Mouse (Mus musculus) yolk sac, embryonic 10.5 days (tissue): Measurements from ENCODE around the gene Nap1l5.
"Not testable (repeated sequence)": the region's sequence is repeated elsewhere in the genome, so short reads cannot be mapped to it uniquely, and the experiment has no call there.

Source experiments
- DNase-seq: peaks from one replicate; pipeline ENCODE4 v3.0.0-alpha.2; 2017; ENCODE audit warnings: low spot score

The Nap1l5 gene

GRCm38 (mm10) chr6:58904551-58904950 is 2.3 kb downstream of the Nap1l5 start:
- DNase-seq = no peak

GRCm38 (mm10) chr6:58903171-58903570 is 3.7 kb downstream of the Nap1l5 start:
- no peak for DNase-seq

- no peak for DNase-seq
Measured at GRCm38 (mm10) chr6:58900536-58900935, 6.3 kb downstream of the Nap1l5 start.

- DNase-seq = no peak
Measured at GRCm38 (mm10) chr6:58899076-58899475, 7.8 kb downstream of the Nap1l5 start.

GRCm38 (mm10) chr6:58896648-58897047 is 10.2 kb downstream of the Nap1l5 start:
- no peak for DNase-seq

GRCm38 (mm10) chr6:58894994-58895393 is 11.9 kb downstream of the Nap1l5 start:
- DNase-seq = no peak

- DNase-seq = no peak
Measured at GRCm38 (mm10) chr6:58893307-58893706, 13.6 kb downstream of the Nap1l5 start.

GRCm38 (mm10) chr6:58889917-58890316 is 17.0 kb downstream of the Nap1l5 start:
- no peak for DNase-seq

GRCm38 (mm10) chr6:58882271-58882670 is 24.6 kb downstream of the Nap1l5 start:
- no peak for DNase-seq

- DNase-seq = no peak
Measured at GRCm38 (mm10) chr6:58881363-58881762, 25.5 kb downstream of the Nap1l5 start.

GRCm38 (mm10) chr6:58880861-58881260 is 26.0 kb downstream of the Nap1l5 start:
- DNase-seq = no peak

GRCm38 (mm10) chr6:58879987-58880386 is 26.9 kb downstream of the Nap1l5 start:
- DNase-seq = no peak

- DNase-seq = no peak
Measured at GRCm38 (mm10) chr6:58879572-58879971, 27.3 kb downstream of the Nap1l5 start.

- not testable (repeated sequence) for DNase-seq
Measured at GRCm38 (mm10) chr6:58867858-58868257, 39.0 kb downstream of the Nap1l5 start.

- DNase-seq = no peak
Measured at GRCm38 (mm10) chr6:58863631-58864235, 43.1 kb downstream of the Nap1l5 start.

- DNase-seq = no peak
Measured at GRCm38 (mm10) chr6:58862446-58862993, 44.4 kb downstream of the Nap1l5 start.

GRCm38 (mm10) chr6:58859517-58859916 is 47.4 kb downstream of the Nap1l5 start:
- no peak for DNase-seq

- no peak for DNase-seq
Measured at GRCm38 (mm10) chr6:58856494-58856893, 50.4 kb downstream of the Nap1l5 start.

GRCm38 (mm10) chr6:58855676-58856367 is 51.1 kb downstream of the Nap1l5 start:
- no peak for DNase-seq
